Comparison of ENCODE assay signal across 1 mouse cellular context in genomic region chr8:122775285-122776155, GRCm38 (mm10).
TF ChIP-seq lines count a peak whose summit lies in the region.

Gene Acsf3, plus strand, starts transcription at chr8:122775486.

TF ChIP-seq in CH12.LX, 34 proteins besides CTCF, POLR2A, EP300 and RAD21 (continued from another document):
- peak; percentile 56; the same call in 1 of the 2 replicates for TF ChIP-seq SIN3A (IDR thresholded peaks at IDR 0.05; ENCODE audit: low read length)
- TF ChIP-seq JUND (conservative IDR thresholded peaks at IDR 0.05; ENCODE audit: low read depth, low read length): 0 out of 2 replicates have a peak, but pooled peaks have one; percentile 8
- peak; percentile 64; the same call in 1 of the 2 replicates for TF ChIP-seq MXI1 (IDR thresholded peaks at IDR 0.05; ENCODE audit: low read depth, low read length)
- 0 out of 2 replicates have a peak, but pooled peaks have one; percentile 16 for TF ChIP-seq ETS1 (conservative IDR thresholded peaks at IDR 0.05; ENCODE audit: low read depth, low read length)
- TF ChIP-seq BHLHE40 (IDR thresholded peaks at IDR 0.05; ENCODE audit: low read depth, low read length): no peak
- no peak for TF ChIP-seq ZNF384 (IDR thresholded peaks at IDR 0.05; ENCODE audit: low read depth, low read length)
- TF ChIP-seq TCF12 (IDR thresholded peaks at IDR 0.05; ENCODE audit: low read depth, low read length): peak; percentile 81
- peak; percentile 36; the same call in 1 of the 2 replicates for TF ChIP-seq MAZ (IDR thresholded peaks at IDR 0.05; ENCODE audit: low read depth, low read length)
TF ChIP-seq in CH12.LX: peak in this region for 13.
